14 mouse cellular contexts compared by ENCODE assay signal in genomic region chr5:21247916-21248315, GRCm38 (mm10).
DNase-seq lines count a peak whose midpoint lies in the region; ATAC-seq and TF ChIP-seq lines count a peak whose summit lies in the region.
"Had no signal": no experiment of that assay in that cellular context is flagged by ENCODE, and none has a peak within 500 bp of the region (broad histone marks: within the 10 kb centered on the region; RNA-seq: fewer than 3 reads in every experiment).

No protein-coding gene starts in this region.

- TF ChIP-seq CTCF in embryonic fibroblast, embryonic 13.5 days (IDR thresholded peaks at IDR 0.05; ENCODE audit: borderline replicate concordance, insufficient read depth, low read length): no peak
- no peak for TF ChIP-seq CTCF in stomach, postnatal 0 days (IDR thresholded peaks at IDR 0.05; ENCODE audit: low read depth)

- no peaks in the 10 kb centered on the region for H3K9me3 ChIP-seq in stomach, postnatal 0 days (ENCODE audit: control insufficient read depth, low read length)
- H3K9me3 ChIP-seq: forebrain, embryonic 15.5 days; midbrain, embryonic 13.5 days had no signal

- H3K27ac ChIP-seq in embryonic fibroblast, embryonic 13.5 days (ENCODE audit: insufficient read depth, low read length): peak overlapping the region; percentile 66
- H3K27ac ChIP-seq in stomach, postnatal 0 days (replicated peaks): no peak overlapping the region
- H3K27ac ChIP-seq: embryonic facial prominence, embryonic 12.5 days; forebrain, embryonic 15.5 days; midbrain, embryonic 13.5 days had no signal

- no peak for TF ChIP-seq POLR2A in embryonic fibroblast, embryonic 13.5 days (IDR thresholded peaks at IDR 0.05; ENCODE audit: low read depth, low read length)
- TF ChIP-seq POLR2A in myocyte (IDR thresholded peaks at IDR 0.05; ENCODE audit: insufficient read length, low read depth): no peak

- no peaks in the 10 kb centered on the region for H3K36me3 ChIP-seq in myocyte (ENCODE audit: control insufficient read depth, insufficient read depth)
- H3K36me3 ChIP-seq in stomach, postnatal 0 days (ENCODE audit: control insufficient read depth, insufficient read depth, low read length): no peaks in the 10 kb centered on the region
- H3K36me3 ChIP-seq: embryonic facial prominence, embryonic 12.5 days; forebrain, embryonic 15.5 days; midbrain, embryonic 13.5 days had no signal

- no peak for ATAC-seq in stomach, postnatal 0 days (ENCODE audit: low FRiP score, low TSS enrichment)
- ATAC-seq: forebrain, embryonic 15.5 days; lung, postnatal 0 days; midbrain, embryonic 13.5 days had no signal

- peak; percentile 25 for DNase-seq in layer of hippocampus, adult 11-12 months (ENCODE audit: low spot score)
- no peak for DNase-seq in layer of hippocampus, postnatal 25 days (ENCODE audit: extremely low spot score in 1 of 2, low spot score in 1 of 2)
- DNase-seq in MN1 (ENCODE audit: low spot score): peak; percentile 7
- DNase-seq in stomach, postnatal 0 days (ENCODE audit: low spot score): no peak
- DNase-seq in cerebellum, adult 9-11 months: no peak
- no peak for DNase-seq in heart, postnatal 25 days (ENCODE audit: low spot score)
- DNase-seq: cerebellum, adult 8-10 months; heart, postnatal 36 days had no signal

- intact Hi-C loops in heart, postnatal 25 days (cut with DNase I): no loop called here

- no peaks in the 10 kb centered on the region for H3K27me3 ChIP-seq in myocyte (ENCODE audit: control insufficient read depth, insufficient read depth, insufficient read length)
- no peaks in the 10 kb centered on the region for H3K27me3 ChIP-seq in stomach, postnatal 0 days (ENCODE audit: control insufficient read depth, insufficient read depth, low read length)
- H3K27me3 ChIP-seq: embryonic facial prominence, embryonic 12.5 days; forebrain, embryonic 15.5 days; midbrain, embryonic 13.5 days had no signal

- 50% methylated on average over 2 of the region's 2 CpGs for whole genome bisulfite sequencing in stomach, postnatal 0 days

- H3K9ac ChIP-seq in stomach, postnatal 0 days (ENCODE audit: low read length): no peak overlapping the region
- H3K9ac ChIP-seq: embryonic facial prominence, embryonic 12.5 days; forebrain, embryonic 15.5 days; midbrain, embryonic 13.5 days had no signal

- no peaks in the 10 kb centered on the region for H3K79me2 ChIP-seq in myocyte (ENCODE audit: control insufficient read depth, insufficient read depth)

- no peak overlapping the region for H3K4me3 ChIP-seq in embryonic fibroblast, embryonic 13.5 days (ENCODE audit: insufficient read depth, low read length)
- H3K4me3 ChIP-seq in myocyte: no peak overlapping the region
- no peak overlapping the region for H3K4me3 ChIP-seq in stomach, postnatal 0 days (ENCODE audit: low read depth, low read length)
- H3K4me3 ChIP-seq: embryonic facial prominence, embryonic 12.5 days; forebrain, embryonic 15.5 days; midbrain, embryonic 13.5 days had no signal

- H3K4me1 ChIP-seq in embryonic fibroblast, embryonic 13.5 days (ENCODE audit: control insufficient read depth, insufficient read depth, low read length): peaks cover 16% of the 10 kb centered on the region
- H3K4me1 ChIP-seq in stomach, postnatal 0 days (replicated peaks; ENCODE audit: control insufficient read depth, insufficient read depth): no peaks in the 10 kb centered on the region
- H3K4me1 ChIP-seq: embryonic facial prominence, embryonic 12.5 days; forebrain, embryonic 15.5 days; midbrain, embryonic 13.5 days had no signal

- H3K4me2 ChIP-seq in myocyte (ENCODE audit: low read depth): peak overlapping the region; percentile 46
- no peak overlapping the region for H3K4me2 ChIP-seq in stomach, postnatal 0 days (replicated peaks; ENCODE audit: low read depth)
- H3K4me2 ChIP-seq: embryonic facial prominence, embryonic 12.5 days; forebrain, embryonic 15.5 days; midbrain, embryonic 13.5 days had no signal

- no peak overlapping the region for H3ac ChIP-seq in myocyte (ENCODE audit: control insufficient read depth, insufficient read length)

- TF ChIP-seq EP300 in stomach, postnatal 0 days (optimal IDR thresholded peaks at IDR 0.05): no peak

TF ChIP-seq in myocyte, 11 proteins besides CTCF, POLR2A, EP300 and RAD21:
- TF ChIP-seq MYOD1 (IDR thresholded peaks at IDR 0.05; ENCODE audit: control insufficient read depth in 1 of 3, insufficient read length in 2 of 3, low read depth in 2 of 3) (peak in 2 of 3 experiments; percentile 13 to 25), USF1 (IDR thresholded peaks at IDR 0.05; ENCODE audit: low read depth) (no peak)

Comparison
In these comparisons a context has a peak if more than half of its experiments do, and no peak if none do; other contexts are left out.
1. DNase-seq: peak in layer of hippocampus, adult 11-12 months (single experiment) and MN1 (single experiment); none in layer of hippocampus, postnatal 25 days (0 of 2), stomach, postnatal 0 days (single experiment), cerebellum, adult 9-11 months (single experiment) and heart, postnatal 25 days (single experiment).